Mouse (Mus musculus): ENCODE results near the gene 2610028H24Rik. TPM values are rescaled to one million over a fixed set of nuclear protein-coding genes. Genes with fewer than 3 reads are reported as not detected.
A peak's percentile ranks its signal among the peaks of the same experiment; 100 is the strongest.

2610028H24Rik gene
- total and polyA plus RNA-seq, 3 experiments: 0.10 to 0.15 TPM; not detected in 1

GRCm38 (mm10) chr10:76440281-76440680 is 8.6 kb upstream of the 2610028H24Rik start, which contains the start of gene AC141477.1:
Gene AC141477.1, minus strand, starts transcription at chr10:76440444.
- H3K27ac ChIP-seq (ENCODE audit: control insufficient read depth, low read depth, low read length): no peak within 1 kb of the TSS
- DNase-seq (ENCODE audit: low read depth, low spot score): no peak
- H3K36me3 ChIP-seq (ENCODE audit: control insufficient read depth in 1 of 2, insufficient read depth in 2 of 2, low read length in 2 of 2): peaks cover 10 to 21% of the 10 kb centered on the region in 2 experiments
- no peak within 1 kb of the TSS; the same call in 1 of the 2 replicates for H3K9ac ChIP-seq (ENCODE audit: control insufficient read depth, low read depth, low read length, poor library complexity, severe bottlenecking)
- peaks cover 4 to 21% of the 10 kb centered on the region in 2 experiments; a peak in 3 of 4 replicates for H3K4me1 ChIP-seq (ENCODE audit: control insufficient read depth in 1 of 2, insufficient read depth in 2 of 2, low read length in 2 of 2)
- TF ChIP-seq USF1 (IDR thresholded peaks at IDR 0.05; ENCODE audit: low read depth, low read length) (no peak), BHLHE40 (IDR thresholded peaks at IDR 0.05; ENCODE audit: borderline replicate concordance, low read depth, low read length) (no peak), ZNF384 (IDR thresholded peaks at IDR 0.05; ENCODE audit: low read depth, low read length) (no peak)
- H3K9me3 ChIP-seq (replicated peaks; ENCODE audit: insufficient read depth, low read length): no peaks in the 10 kb centered on the region
- no peak within 1 kb of the TSS for H3K4me3 ChIP-seq (ENCODE audit: control insufficient read depth in 1 of 2, insufficient read depth in 1 of 2, low read depth in 2 of 2, low read length in 2 of 2)
- peaks cover 25% of the 10 kb centered on the region for H3K79me2 ChIP-seq (ENCODE audit: control insufficient read depth, insufficient read depth, low read length, poor library complexity)
- no peaks in the 10 kb centered on the region for H3K27me3 ChIP-seq (ENCODE audit: control insufficient read depth in 1 of 2, insufficient read depth in 2 of 2, low read length in 2 of 2)

GRCm38 (mm10) chr10:76442178-76443088 is 6.4 kb upstream of the 2610028H24Rik start, which contains the start of gene Pcnt:
Gene Pcnt, minus strand, starts transcription at chr10:76442786.
- Histone ChIP-seq H3K4me3 (ENCODE audit: control insufficient read depth in 1 of 2, insufficient read depth in 1 of 2, low read depth in 2 of 2, low read length in 2 of 2) (peak within 1 kb of the TSS; percentile 76 to 93), H3K4me1 (ENCODE audit: control insufficient read depth in 1 of 2, insufficient read depth in 2 of 2, low read length in 2 of 2) (peaks cover 8 to 37% of the 10 kb centered on the region in 2 experiments), H3K79me2 (ENCODE audit: control insufficient read depth, insufficient read depth, low read length, poor library complexity) (peaks cover 25% of the 10 kb centered on the region), H3K9me3 (replicated peaks; ENCODE audit: insufficient read depth, low read length) (no peaks in the 10 kb centered on the region), H3K27ac (ENCODE audit: control insufficient read depth, low read depth, low read length) (peak within 1 kb of the TSS; percentile 95), H3K9ac (ENCODE audit: control insufficient read depth, low read depth, low read length, poor library complexity, severe bottlenecking) (peak within 1 kb of the TSS; percentile 91), H3K27me3 (ENCODE audit: control insufficient read depth in 1 of 2, insufficient read depth in 2 of 2, low read length in 2 of 2) (no peaks in the 10 kb centered on the region), H3K36me3 (ENCODE audit: control insufficient read depth in 1 of 2, insufficient read depth in 2 of 2, low read length in 2 of 2) (peaks cover 3 to 34% of the 10 kb centered on the region in 2 experiments)
- peak; percentile 99 for DNase-seq (ENCODE audit: low read depth, low spot score)
- TF ChIP-seq MAX (IDR thresholded peaks at IDR 0.05; ENCODE audit: low read length) (no peak; the same call in 1 of the 2 replicates), MEF2A (IDR thresholded peaks at IDR 0.05; ENCODE audit: extremely low read depth, insufficient replicate concordance, low read depth, low read length, poor library complexity, severe bottlenecking) (no peak), POLR2AphosphoS2 (IDR thresholded peaks at IDR 0.05; ENCODE audit: low read length) (peak; percentile 61), USF1 (IDR thresholded peaks at IDR 0.05; ENCODE audit: low read depth, low read length) (no peak), CHD1 (IDR thresholded peaks at IDR 0.05; ENCODE audit: low read depth, low read length) (no peak; the same call in 1 of the 2 replicates), EP300 (IDR thresholded peaks at IDR 0.05; ENCODE audit: low read depth in 1 of 2, low read length in 2 of 2) (no peak; a peak in 1 of 4 replicates), ZMIZ1 (IDR thresholded peaks at IDR 0.05; ENCODE audit: low read depth, low read length) (peak; percentile 74), SMC3 (IDR thresholded peaks at IDR 0.05; ENCODE audit: low read depth, low read length) (no peak), KAT2A (conservative IDR thresholded peaks at IDR 0.05; ENCODE audit: low read depth, low read length) (peak; percentile 36; the same call in 1 of the 2 replicates), TBP (IDR thresholded peaks at IDR 0.05; ENCODE audit: low read depth, low read length) (peak; percentile 82), CHD2 (IDR thresholded peaks at IDR 0.05; ENCODE audit: low read length) (peak; percentile 93), POLR2AphosphoS5 (IDR thresholded peaks at IDR 0.05; ENCODE audit: borderline replicate concordance, low read depth, low read length) (no peak), TCF12 (IDR thresholded peaks at IDR 0.05; ENCODE audit: low read depth, low read length) (peak; percentile 49; the same call in 1 of the 2 replicates), ZKSCAN1 (IDR thresholded peaks at IDR 0.05; ENCODE audit: low read depth, low read length) (no peak), NELFE (IDR thresholded peaks at IDR 0.05; ENCODE audit: low read depth, low read length) (peak; percentile 72), RCOR1 (IDR thresholded peaks at IDR 0.05; ENCODE audit: low read depth, low read length) (no peak), BHLHE40 (IDR thresholded peaks at IDR 0.05; ENCODE audit: borderline replicate concordance, low read depth, low read length) (no peak), E2F4 (IDR thresholded peaks at IDR 0.05; ENCODE audit: borderline replicate concordance, low read depth, low read length) (peak; percentile 86), HCFC1 (IDR thresholded peaks at IDR 0.05; ENCODE audit: low read depth, low read length) (peak; percentile 80), ZC3H11A (IDR thresholded peaks at IDR 0.05; ENCODE audit: low read depth, low read length) (no peak), GATA1 (IDR thresholded peaks at IDR 0.05; ENCODE audit: low read depth, low read length) (no peak), MYC (IDR thresholded peaks at IDR 0.05; ENCODE audit: low read depth, low read length) (no peak), UBTF (IDR thresholded peaks at IDR 0.05; ENCODE audit: borderline replicate concordance, insufficient read depth, low read depth, low read length) (no peak), RAD21 (IDR thresholded peaks at IDR 0.05; ENCODE audit: low read depth, low read length) (no peak), MAZ (IDR thresholded peaks at IDR 0.05; ENCODE audit: low read depth, low read length) (peak; percentile 90; the same call in 1 of the 2 replicates), MAFK (IDR thresholded peaks at IDR 0.05; ENCODE audit: borderline replicate concordance, low read depth, low read length) (no peak), ZNF384 (IDR thresholded peaks at IDR 0.05; ENCODE audit: low read depth, low read length) (no peak), TAL1 (IDR thresholded peaks at IDR 0.05; ENCODE audit: low read length) (no peak)

All from MEL (cell line).